Mouse (Mus musculus) macrophage (primary cell): ENCODE results near the gene Grik1. TPM values are rescaled to one million over a fixed set of nuclear protein-coding genes. Genes with fewer than 3 reads are reported as not detected.

Experiments
- H3K27ac ChIP-seq: fragments of 350-480 bp; formaldehyde crosslinking; 2 replicates; pipeline ENCODE4 v1.9.0; 2021
- H3K36me3 ChIP-seq: fragments of 350-480 bp; formaldehyde crosslinking; 2 replicates; pipeline ENCODE4 v1.9.0; 2021; ENCODE audit errors: inconsistent target
- H3K4me3 ChIP-seq: fragments of 350-480 bp; formaldehyde crosslinking; 2 replicates; pipeline ENCODE4 v1.9.0; 2021; ENCODE audit errors: inconsistent target
- H3K79me2 ChIP-seq: fragments of 350-480 bp; formaldehyde crosslinking; 2 replicates; pipeline ENCODE4 v1.9.0; 2021; ENCODE audit errors: inconsistent target
- WGBS: methylation state at CpG from one replicate; pipeline ENCODE4 v1.1.7; 2026; ENCODE audit warnings: inconsistent platforms; ENCODE audit not compliant: missing documents; 5-methylcytosine and 5-hydroxymethylcytosine counted together
- polyA plus RNA-seq: library from polyadenylated mRNA; stranded (reverse); fragments of 250-400 nt; gene quantifications from 3 replicates; pipeline ENCODE4 v1.2.4, GENCODE M21; 2018; ENCODE audit warnings: inconsistent platforms
- total RNA-seq, 78 experiments: library from RNA; depleted of rRNA; stranded (reverse); fragments of 250-400 nt; gene quantifications; 1 replicate in 9 of 78; 2 replicates in 24 of 78; 3 replicates in 43 of 78; 4 replicates in 2 of 78; pipeline ENCODE4 v1.2.4; 2018; ENCODE audit warnings: inconsistent platforms in 56 of 78

Grik1 gene
- total RNA-seq (2018; cell fraction: chromatin; rRNA removed): under 1 TPM in 1 of 26 experiments, not detected in 25; 0.32 TPM
- not detected for total RNA-seq (2018; cell fraction: cytosol; rRNA removed)
- total RNA-seq (2018; cell fraction: nucleus; rRNA removed): not detected
- not detected in 3 replicates for polyA plus RNA-seq

DNA sequence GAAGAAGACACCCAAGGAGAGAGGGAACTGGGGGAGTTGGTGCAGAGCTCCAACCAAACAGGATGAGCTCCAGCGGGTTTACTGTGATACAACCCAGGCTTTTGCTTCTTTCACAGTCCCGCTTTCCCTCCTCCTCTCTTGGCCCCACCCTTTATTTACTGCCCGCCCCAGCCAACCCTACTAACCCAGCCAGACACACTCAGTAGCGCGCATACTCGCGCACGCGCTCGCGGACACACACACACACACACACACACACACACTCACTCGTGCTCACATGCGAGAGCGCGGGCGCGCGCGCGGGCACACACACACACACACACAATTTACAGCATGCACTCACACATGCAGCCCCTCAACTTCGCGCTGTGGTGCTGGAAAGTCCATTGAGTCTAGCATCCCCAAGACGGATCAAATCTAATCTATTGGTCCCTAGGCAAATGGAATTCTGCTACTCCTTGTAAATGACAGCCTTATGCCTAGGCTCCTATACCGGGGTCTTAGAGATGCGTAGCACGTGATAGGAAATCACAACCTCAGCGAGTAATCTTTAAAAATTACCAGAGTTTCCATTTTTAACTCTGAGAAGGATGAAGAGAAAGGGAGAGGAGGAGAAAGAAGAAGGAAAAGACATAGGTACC lies at the start of gene Grik1:
Gene Grik1, minus strand, starts transcription at position 134 of the 641 bp plus-strand sequence.
- H3K36me3 ChIP-seq: no peaks in the 10 kb centered on the region
- no peak within 1 kb of the TSS for H3K27ac ChIP-seq
- H3K79me2 ChIP-seq: no peaks in the 10 kb centered on the region
- WGBS: 7% methylated on average over 24 of the region's 27 CpGs
- no peak within 1 kb of the TSS for H3K4me3 ChIP-seq

DNA sequence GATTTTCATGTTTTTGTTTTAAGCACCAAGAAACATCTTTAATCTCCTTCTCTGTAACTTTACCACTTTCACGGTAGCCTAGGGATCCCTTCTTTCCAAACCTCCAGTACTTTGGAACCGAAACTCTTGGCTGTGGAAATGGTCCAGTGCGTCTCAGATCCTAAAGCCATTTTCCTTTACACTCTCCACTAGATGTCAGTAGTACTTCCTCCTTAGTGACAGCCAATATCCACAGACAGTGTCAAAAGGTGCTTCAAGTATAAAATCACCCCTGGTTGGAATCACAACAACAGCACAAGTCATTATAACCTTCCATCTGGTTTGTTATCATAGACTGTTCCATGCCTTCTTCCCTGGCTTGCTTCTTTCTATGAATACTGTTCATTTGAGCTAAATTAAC lies 4.1 kb upstream of the Grik1 start:
- 58% methylated on average over 3 of the region's 3 CpGs for WGBS
- Histone ChIP-seq H3K36me3 (no peaks in the 10 kb centered on the region), H3K27ac (no peak overlapping the region), H3K4me3 (no peak overlapping the region), H3K79me2 (no peaks in the 10 kb centered on the region)

DNA sequence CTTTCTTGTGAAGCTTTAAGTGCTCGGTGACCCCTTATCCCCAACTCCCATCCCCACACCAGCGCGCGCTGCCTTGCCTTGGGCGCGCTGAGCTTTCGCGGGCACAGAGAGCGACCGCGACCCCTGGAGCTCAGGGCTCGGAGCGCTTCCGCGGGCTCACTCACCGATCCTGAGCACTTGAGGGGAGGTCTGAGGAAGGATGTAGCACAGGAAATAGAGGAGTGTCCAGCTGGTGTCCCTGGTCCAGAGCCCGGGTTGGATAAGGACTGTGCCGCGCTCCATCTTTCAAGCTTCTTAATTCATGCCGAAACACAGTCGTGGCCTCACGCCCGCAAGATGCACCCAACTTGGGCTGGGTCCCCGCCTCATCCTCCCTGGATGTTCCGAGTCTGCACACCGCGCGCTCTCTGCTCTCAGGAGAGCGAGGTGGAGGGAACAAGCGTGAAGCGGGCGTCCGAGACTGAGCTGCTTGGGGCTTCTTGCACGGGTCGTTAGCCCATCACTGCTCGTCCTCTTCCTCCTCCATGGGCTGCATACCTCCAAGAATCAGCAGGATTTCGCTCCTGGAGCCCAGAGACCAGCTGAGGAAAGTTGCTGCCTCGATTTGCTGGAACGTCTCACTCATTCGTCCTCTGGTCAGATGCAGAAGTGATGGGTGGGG lies 514 bp downstream of the Grik1 start:
- Histone ChIP-seq H3K4me3 (no peak overlapping the region), H3K79me2 (no peaks in the 10 kb centered on the region), H3K36me3 (no peaks in the 10 kb centered on the region), H3K27ac (no peak overlapping the region)
- WGBS: 5% methylated on average over 40 of the region's 40 CpGs

DNA sequence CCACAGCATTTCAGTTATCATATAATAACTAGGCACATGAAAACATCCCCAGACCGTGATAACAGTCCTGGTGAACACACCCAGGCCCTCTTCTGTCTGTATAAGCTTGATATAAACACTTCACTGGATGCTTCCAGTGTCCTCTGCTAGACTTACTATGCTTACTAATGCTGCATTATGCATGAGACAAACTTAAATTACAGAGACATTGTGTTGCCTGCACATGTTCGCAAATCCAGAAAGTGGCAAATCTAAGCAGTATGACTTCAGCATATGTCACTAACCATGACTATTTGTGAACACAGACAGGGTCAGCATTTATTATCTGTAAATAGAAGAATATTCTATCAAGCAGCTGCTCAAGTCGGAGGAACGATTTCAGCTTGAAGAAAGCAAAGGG lies 31.7 kb downstream of the Grik1 start:
- Histone ChIP-seq H3K36me3 (no peaks in the 10 kb centered on the region), H3K27ac (no peak overlapping the region), H3K4me3 (no peak overlapping the region), H3K79me2 (no peaks in the 10 kb centered on the region)
- 82% methylated on average over 4 of the region's 4 CpGs for WGBS

DNA sequence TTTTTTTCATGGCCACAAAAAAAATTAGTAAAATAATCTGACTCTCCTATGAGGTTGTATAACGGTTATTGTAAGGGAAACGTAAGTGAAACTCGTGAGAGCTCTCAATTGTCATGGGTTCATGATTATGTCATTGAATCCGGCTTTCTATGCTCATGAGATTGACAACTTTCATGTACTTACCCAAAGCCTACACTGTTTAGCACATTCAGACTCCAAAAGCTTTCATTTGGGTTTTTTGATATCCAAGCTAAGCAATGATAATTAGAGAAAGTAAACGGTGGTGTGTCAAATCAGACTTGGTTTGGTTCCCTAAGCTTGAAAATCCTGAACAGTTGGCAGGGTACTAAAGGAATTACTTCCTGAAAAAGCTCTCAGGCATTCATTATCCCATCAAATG lies 33.0 kb downstream of the Grik1 start:
- Histone ChIP-seq H3K36me3 (no peaks in the 10 kb centered on the region), H3K79me2 (no peaks in the 10 kb centered on the region), H3K4me3 (no peak overlapping the region), H3K27ac (no peak overlapping the region)
- WGBS: 91% methylated on average over 5 of the region's 5 CpGs

DNA sequence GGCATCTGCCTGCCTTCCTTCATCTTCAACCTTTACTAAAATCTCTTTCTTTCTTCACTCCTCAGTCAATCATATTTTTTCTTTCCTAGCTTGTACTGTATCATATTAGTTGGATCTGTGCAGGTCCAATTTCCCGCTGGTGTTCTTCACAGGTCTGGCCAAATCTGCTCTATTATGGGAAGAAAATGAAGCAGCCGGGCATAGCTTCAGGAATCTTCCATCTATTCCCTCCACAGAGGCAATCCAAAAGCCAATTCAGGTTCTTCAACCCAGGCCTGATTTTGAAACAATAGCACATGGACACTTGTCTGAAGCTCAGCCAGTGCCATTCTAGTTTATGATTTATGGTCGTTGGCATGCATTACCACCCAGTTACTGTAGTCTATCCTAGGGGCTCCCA lies 34.0 kb downstream of the Grik1 start:
- no peak overlapping the region for H3K27ac ChIP-seq
- WGBS: 86% methylated on average over 3 of the region's 3 CpGs
- H3K36me3 ChIP-seq: no peaks in the 10 kb centered on the region
- no peaks in the 10 kb centered on the region for H3K79me2 ChIP-seq
- no peak overlapping the region for H3K4me3 ChIP-seq

DNA sequence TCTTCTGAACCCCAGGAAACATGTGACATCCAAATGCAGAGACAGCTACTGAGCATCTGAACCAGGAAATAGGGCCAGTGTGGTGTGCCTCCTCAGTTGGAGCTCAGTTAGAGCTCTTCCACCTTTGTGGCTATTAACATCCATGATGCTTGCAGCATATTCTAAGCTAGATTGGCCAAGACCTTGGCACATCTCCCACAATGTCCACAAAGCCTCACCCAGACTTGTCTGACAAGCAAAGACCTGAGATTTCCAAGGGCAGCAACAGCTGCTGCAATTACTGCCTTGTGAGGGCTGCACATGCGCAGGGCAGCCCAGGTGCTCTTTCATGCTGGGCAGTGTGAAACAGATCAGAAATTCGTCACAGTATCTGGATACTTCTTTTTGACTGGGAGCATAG lies 37.4 kb downstream of the Grik1 start:
- 81% methylated on average over 2 of the region's 2 CpGs for WGBS
- Histone ChIP-seq H3K79me2 (no peaks in the 10 kb centered on the region), H3K27ac (no peak overlapping the region), H3K36me3 (no peaks in the 10 kb centered on the region), H3K4me3 (no peak overlapping the region)

DNA sequence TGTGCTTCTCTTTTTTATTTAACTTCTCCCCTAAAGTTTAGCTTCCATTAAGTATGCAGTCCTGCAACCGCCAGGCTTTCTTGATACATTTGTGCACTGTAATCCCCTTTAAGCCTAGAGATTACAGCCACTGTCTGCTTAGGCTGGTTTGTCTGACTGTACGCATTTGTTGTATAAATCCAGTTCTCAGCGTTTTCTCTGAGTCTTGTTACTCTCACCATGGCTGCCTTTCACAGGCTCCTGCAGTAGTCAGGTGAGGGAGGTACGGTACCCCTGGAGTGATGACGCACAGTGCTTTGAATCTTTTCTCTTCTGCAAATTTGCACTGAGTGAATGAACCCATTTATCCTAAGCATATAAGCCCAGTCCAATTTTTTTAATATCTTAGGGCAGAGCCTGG lies 39.0 kb downstream of the Grik1 start:
- Histone ChIP-seq H3K36me3 (no peaks in the 10 kb centered on the region), H3K79me2 (no peaks in the 10 kb centered on the region), H3K4me3 (no peak overlapping the region), H3K27ac (no peak overlapping the region)
- WGBS: 78% methylated on average over 5 of the region's 5 CpGs

DNA sequence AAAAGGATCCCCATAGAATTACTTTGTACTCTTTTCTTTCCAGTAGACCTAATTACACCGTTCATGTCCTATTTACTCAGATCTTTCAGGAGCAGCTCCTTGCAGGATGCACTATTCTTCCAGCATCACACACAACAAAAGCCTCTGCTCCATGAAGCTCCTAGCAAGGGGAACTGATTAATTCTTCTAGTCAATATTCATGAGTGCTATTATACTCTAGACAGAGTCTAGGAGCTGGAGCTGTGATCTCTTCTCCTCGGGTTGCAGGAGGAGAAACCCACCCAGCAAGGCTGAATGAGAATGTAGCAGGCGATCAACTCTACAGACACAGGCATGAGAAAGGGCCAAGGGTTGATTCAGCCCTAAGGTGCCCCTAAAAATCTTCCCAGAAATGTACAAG lies 40.2 kb downstream of the Grik1 start:
- Histone ChIP-seq H3K36me3 (no peaks in the 10 kb centered on the region), H3K4me3 (no peak overlapping the region), H3K27ac (no peak overlapping the region), H3K79me2 (no peaks in the 10 kb centered on the region)
- WGBS: 64% methylated on average over 3 of the region's 3 CpGs

DNA sequence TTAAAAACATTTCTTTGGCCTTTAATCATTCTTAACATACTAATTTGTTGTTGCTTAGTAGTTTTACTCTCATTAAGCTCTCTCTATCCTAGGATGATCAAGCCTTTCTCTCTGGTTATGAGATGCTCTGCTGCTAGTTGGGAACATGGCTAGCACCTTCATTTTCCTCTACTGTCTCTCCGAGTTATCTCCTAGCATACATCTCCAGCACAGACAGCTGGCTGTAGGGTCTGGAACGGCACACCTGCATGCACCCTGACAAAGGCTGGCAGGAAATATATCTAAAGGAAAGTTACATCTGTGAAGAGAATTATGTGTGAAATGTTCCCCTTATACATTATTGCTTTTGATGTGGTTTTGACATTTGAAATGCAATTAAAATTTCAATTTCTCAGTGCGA lies 42.5 kb downstream of the Grik1 start:
- 92% methylated on average over 3 of the region's 3 CpGs for WGBS
- Histone ChIP-seq H3K36me3 (no peaks in the 10 kb centered on the region), H3K27ac (no peak overlapping the region), H3K4me3 (no peak overlapping the region), H3K79me2 (no peaks in the 10 kb centered on the region)

DNA sequence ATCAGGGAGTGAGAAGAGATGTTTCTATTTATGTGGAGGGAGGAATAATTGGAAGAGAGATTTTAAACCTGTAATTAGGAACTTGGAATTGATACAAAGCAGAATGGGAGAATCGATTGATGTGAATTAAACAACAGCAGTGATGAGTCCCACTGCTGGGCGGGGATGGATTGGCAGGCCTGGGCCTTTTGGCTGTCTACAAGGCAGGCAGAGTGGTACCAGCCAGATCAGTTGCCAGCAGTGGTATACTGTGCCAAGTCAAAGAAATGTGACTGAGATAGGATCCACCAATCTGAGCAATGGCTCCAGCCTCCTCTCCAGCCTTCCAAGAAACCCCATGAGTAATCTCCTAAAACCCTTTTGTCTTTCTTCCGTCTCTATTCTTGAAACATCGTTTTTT lies 45.4 kb downstream of the Grik1 start:
- no peaks in the 10 kb centered on the region for H3K79me2 ChIP-seq
- H3K4me3 ChIP-seq: no peak overlapping the region
- WGBS: 81% methylated on average over 4 of the region's 4 CpGs
- no peak overlapping the region for H3K27ac ChIP-seq
- H3K36me3 ChIP-seq: no peaks in the 10 kb centered on the region

DNA sequence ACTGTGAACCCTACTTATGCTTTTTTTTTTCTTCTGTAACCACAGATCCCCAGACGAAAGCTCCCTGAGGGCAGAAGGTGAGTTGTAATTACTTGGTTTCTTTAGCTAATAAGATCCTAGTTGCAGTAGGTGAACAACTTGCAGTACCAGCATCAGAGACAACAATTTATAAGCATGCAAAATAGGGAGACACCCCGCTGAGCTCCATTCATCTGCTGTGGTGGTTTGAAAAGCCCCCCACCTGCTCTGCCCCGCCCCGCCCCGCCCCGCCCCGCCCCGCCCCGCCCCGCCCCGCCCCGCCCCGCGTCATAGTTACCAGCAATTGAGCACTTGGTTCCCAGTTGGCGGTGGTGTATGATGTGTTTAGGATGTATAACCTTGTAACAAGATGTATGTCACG lies 64.4 kb downstream of the Grik1 start:
- Histone ChIP-seq H3K27ac (no peak overlapping the region), H3K36me3 (no peaks in the 10 kb centered on the region), H3K79me2 (no peaks in the 10 kb centered on the region), H3K4me3 (no peak overlapping the region)
- 84% methylated on average over 7 of the region's 16 CpGs for WGBS

DNA sequence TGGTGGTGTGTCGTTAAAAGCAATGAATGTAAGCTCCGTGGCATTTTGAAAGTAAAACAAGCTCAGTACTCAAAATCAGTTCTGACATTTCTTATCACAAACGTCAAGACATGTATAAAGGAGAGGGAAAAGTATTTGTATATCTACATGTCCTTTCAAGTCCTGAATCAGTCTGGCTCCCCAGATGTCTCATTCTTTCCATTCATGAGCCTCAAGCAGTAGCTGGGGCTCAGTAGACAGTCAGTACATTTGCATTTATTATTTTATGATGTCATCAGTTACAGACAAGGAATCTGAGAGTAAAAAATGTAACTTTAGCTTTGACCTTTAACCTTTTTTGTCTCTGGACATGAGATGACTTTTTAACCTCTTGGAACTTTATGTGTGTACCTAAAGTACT lies 68.1 kb downstream of the Grik1 start:
- Histone ChIP-seq H3K27ac (no peak overlapping the region), H3K79me2 (no peaks in the 10 kb centered on the region), H3K4me3 (no peak overlapping the region), H3K36me3 (no peaks in the 10 kb centered on the region)
- 67% methylated on average over 3 of the region's 3 CpGs for WGBS

DNA sequence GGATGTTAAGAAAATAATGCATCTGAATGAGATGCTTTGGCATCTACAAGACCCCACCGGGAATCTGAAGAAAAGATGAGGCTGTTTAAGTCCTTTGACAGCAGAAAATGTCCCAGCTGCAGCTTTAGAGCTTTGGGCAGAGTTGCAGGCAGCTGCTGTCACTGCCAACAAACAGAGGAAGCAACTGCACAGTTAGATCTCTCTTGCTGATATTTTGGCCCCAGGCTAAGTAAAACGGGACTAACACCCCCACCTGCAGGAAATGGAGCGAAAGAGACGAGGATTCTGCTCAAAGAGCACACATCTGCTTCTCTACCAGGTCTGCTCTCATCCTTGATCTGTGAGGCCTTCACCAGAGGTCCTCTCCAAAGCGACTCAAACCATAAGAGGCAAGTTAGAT lies 77.5 kb downstream of the Grik1 start:
- Histone ChIP-seq H3K4me3 (no peak overlapping the region), H3K79me2 (no peaks in the 10 kb centered on the region), H3K27ac (no peak overlapping the region), H3K36me3 (no peaks in the 10 kb centered on the region)
- WGBS: 32% methylated on average over 5 of the region's 5 CpGs

DNA sequence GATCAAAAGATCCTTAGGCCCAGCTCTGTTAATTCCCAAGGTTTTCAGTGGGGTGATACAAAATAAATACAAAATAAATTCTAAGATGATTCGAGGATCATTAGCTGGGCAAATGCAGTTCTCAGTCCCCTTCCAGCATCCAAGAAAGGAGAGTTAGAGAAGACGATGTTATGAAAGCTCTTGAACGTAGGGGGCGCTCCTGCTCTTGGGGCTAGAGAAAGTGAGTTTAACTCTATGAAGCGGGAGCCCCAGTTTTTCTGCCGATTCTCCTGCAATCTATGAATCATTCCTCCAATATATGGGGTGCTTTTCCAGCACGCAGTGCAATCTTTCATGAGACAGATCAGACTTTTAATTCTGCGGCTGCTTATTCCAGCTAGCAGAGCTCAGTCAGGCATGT lies 78.2 kb downstream of the Grik1 start:
- Histone ChIP-seq H3K27ac (no peak overlapping the region), H3K4me3 (no peak overlapping the region), H3K36me3 (no peaks in the 10 kb centered on the region), H3K79me2 (no peaks in the 10 kb centered on the region)
- 77% methylated on average over 8 of the region's 8 CpGs for WGBS
